Mouse (Mus musculus) heart, adult 10 weeks (tissue): Measurements from ENCODE around the gene Myrip. TPM values are rescaled to one million over a fixed set of nuclear protein-coding genes. Genes with fewer than 3 reads are reported as not detected.

ENCODE experiments used
- polyA plus RNA-seq: library from polyadenylated mRNA; stranded (reverse); fragments of 350-450 nt; fragmentation: Illumina TruSeq; extraction: RNeasy Lipid Tissue Mini Kit (QIAGEN cat#74804); gene quantifications from one replicate; pipeline ENCODE4 v1.2.3, GENCODE M21; 2014; ENCODE audit warnings: low read depth, low replicate concordance

Gene Myrip
- 2.5 TPM for polyA plus RNA-seq

GRCm38 (mm10) chr9:120301213-120301612 is at the start of gene Myrip:
Gene Myrip (plus strand): TSS chr9:120301513.

GRCm38 (mm10) chr9:120492010-120492399 is 190.7 kb downstream of the Myrip start, which contains the start of gene Eif1b:
Gene Eif1b (plus strand): TSS chr9:120492232.

Other genes with a start within 250 kb of the Myrip start
- gene Cx3cr1, start 231.6 kb upstream of the Myrip start, polyA plus RNA-seq = 2.2 TPM
- not detected for gene Ccr8, start 209.4 kb upstream of the Myrip start, polyA plus RNA-seq
- gene Slc25a38, start 191.1 kb upstream of the Myrip start, polyA plus RNA-seq = 27.5 TPM
- 861 TPM for gene Rpsa, start 173.8 kb upstream of the Myrip start, polyA plus RNA-seq
- gene Mobp, start 151.8 kb upstream of the Myrip start, polyA plus RNA-seq = not detected
- gene Eif1b, start 190.7 kb downstream of the Myrip start, polyA plus RNA-seq = 83.2 TPM
- gene Entpd3, start 238.3 kb downstream of the Myrip start, polyA plus RNA-seq = not detected